Mouse (Mus musculus) hindbrain, embryonic 12.5 days (tissue): ENCODE measurements around the gene Lrrk1. TPM values are rescaled to one million over a fixed set of nuclear protein-coding genes. Genes with fewer than 3 reads are reported as not detected.
"Not testable (repeated sequence)": the region's sequence is repeated elsewhere in the genome, so short reads cannot be mapped to it uniquely, and the experiment has no call there.

Experiments
- ATAC-seq: fragments of 200-750 bp; cut with Nextera tagmentation; 2 replicates; pipeline ENCODE4 v1.8.0; 2017; ENCODE audit warnings: moderate TSS enrichment; ENCODE audit not compliant: low FRiP score
- H3K27ac ChIP-seq: fragments of 300-500 bp; sonication (generic); 2 replicates; pipeline ENCODE4 v1.5.1; 2016; ENCODE audit warnings: mild to moderate bottlenecking
- H3K27me3 ChIP-seq: fragments of 300-500 bp; sonication (generic); 2 replicates; pipeline ENCODE4 v1.6.1; 2016; ENCODE audit warnings: mild to moderate bottlenecking
- H3K36me3 ChIP-seq: fragments of 300-500 bp; sonication (generic); 2 replicates; pipeline ENCODE4 v1.6.1; 2016; ENCODE audit warnings: mild to moderate bottlenecking
- H3K4me1 ChIP-seq: fragments of 300-500 bp; sonication (generic); 2 replicates; pipeline ENCODE4 v1.6.1; 2016
- H3K4me2 ChIP-seq: fragments of 300-500 bp; sonication (generic); replicated peaks from 2 replicates; pipeline ENCODE4 v1.6.1; 2016; ENCODE audit warnings: mild to moderate bottlenecking
- H3K4me3 ChIP-seq: fragments of 300-500 bp; sonication (generic); 2 replicates; pipeline ENCODE4 v1.5.1; 2016; ENCODE audit warnings: mild to moderate bottlenecking
- H3K9ac ChIP-seq: fragments of 300-500 bp; sonication (generic); 2 replicates; pipeline ENCODE4 v1.6.1; 2016; ENCODE audit warnings: mild to moderate bottlenecking, moderate library complexity
- H3K9me3 ChIP-seq: fragments of 300-500 bp; sonication (generic); replicated peaks from 2 replicates; pipeline ENCODE4 v1.6.1; 2016; ENCODE audit warnings: mild to moderate bottlenecking
- WGBS: fragments of 180-500 bp; shearing (Covaris S2); methylation state at CpG from one replicate; pipeline ENCODE4 v1.1.7; 2016; 5-methylcytosine and 5-hydroxymethylcytosine counted together
- polyA plus RNA-seq: library from polyadenylated mRNA; unstranded; fragments of >200 nt; fragmentation: Nextera tagmentation; extraction: Ambion mirVana; gene quantifications from 2 replicates; pipeline ENCODE4 v1.2.1, GENCODE M21; 2016

Gene Lrrk1
- polyA plus RNA-seq, 1 experiment from 2014 or later: 7.2 TPM

DNA sequence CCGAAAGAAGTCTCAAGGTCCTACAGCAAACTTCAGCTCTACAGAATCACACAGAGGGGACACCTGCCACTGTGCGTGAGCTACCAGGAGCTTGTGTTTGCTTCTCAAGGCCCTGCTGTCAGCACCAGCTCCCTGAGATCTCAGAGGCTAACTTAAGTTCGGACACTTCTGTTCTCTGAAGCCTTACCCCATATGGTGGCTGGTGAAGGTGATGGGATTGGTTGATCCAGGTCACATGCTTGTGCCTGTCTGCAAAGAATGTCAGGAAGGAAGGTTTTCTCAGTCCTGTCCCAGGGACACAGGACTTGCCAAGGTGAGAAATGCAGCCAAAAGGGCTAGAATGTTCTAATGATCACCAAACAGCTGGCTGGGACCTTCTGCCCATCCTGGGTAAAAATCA, 187.8 kb downstream of the Lrrk1 start:
- Histone ChIP-seq H3K4me3 (no peak overlapping the region), H3K27me3 (no peaks in the 10 kb centered on the region), H3K4me2 (no peak overlapping the region), H3K4me1 (peaks cover 17% of the 10 kb centered on the region), H3K9ac (no peak overlapping the region), H3K27ac (no peak overlapping the region), H3K9me3 (no peaks in the 10 kb centered on the region), H3K36me3 (no peaks in the 10 kb centered on the region)
- WGBS: 82% methylated on average over 3 of the region's 3 CpGs
- ATAC-seq: no peak

DNA sequence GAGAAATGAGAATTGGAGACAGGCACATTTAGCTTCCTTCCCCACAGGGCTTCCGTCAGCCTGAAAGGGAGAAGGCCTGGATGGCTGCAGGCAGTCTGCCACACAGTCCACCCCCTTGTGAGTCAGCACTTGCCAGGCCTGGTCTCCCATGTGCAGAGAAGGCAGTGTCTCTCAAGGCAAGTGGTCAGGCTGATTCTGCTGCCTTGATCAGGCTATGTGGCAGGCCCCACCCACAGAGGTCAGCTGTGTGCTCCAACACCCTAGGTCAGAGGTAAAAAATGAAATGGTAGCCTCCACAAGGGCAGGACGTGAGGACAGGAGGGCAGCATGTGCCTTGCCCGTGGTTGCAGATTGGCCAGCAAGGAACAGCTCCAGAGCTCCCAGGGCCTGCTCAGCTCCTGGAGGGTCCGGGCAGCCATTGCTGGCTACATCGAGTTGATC, 188.7 kb downstream of the Lrrk1 start:
- peak overlapping the region; percentile 66 for H3K27ac ChIP-seq
- no peaks in the 10 kb centered on the region for H3K36me3 ChIP-seq
- 0 out of 2 replicates have a peak, but pooled peaks have one; percentile 38 for ATAC-seq
- H3K4me3 ChIP-seq: no peak overlapping the region
- H3K4me2 ChIP-seq: no peak overlapping the region
- H3K9me3 ChIP-seq: no peaks in the 10 kb centered on the region
- no peaks in the 10 kb centered on the region for H3K27me3 ChIP-seq
- 63% methylated on average over 5 of the region's 5 CpGs for WGBS
- H3K4me1 ChIP-seq: peaks cover 17% of the 10 kb centered on the region
- H3K9ac ChIP-seq: no peak overlapping the region

DNA sequence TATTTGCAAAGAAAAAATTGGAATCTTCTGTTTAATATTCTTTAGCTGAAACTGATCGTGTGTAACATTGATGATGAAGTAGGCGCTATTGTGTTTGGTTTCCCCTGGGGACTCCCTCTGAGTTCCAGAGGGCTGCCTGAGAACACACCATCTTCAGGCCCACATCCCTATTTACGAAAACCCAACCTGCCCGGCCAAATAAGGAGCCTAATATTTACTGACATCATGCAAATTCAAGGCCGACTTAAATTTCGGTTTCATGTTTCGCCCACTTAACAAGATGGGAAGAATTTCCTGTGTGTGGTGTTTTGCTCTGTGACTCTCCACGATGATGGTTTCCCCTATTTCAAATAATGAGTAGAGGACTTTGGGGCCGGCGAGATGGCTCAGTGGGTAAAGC, 189.7 kb downstream of the Lrrk1 start:
- Histone ChIP-seq H3K36me3 (no peaks in the 10 kb centered on the region), H3K4me2 (no peak overlapping the region), H3K27ac (peak overlapping the region; percentile 66), H3K4me3 (no peak overlapping the region), H3K9me3 (no peaks in the 10 kb centered on the region), H3K27me3 (no peaks in the 10 kb centered on the region), H3K9ac (no peak overlapping the region), H3K4me1 (peaks cover 17% of the 10 kb centered on the region)
- no peak for ATAC-seq
- WGBS: 86% methylated on average over 10 of the region's 10 CpGs

DNA sequence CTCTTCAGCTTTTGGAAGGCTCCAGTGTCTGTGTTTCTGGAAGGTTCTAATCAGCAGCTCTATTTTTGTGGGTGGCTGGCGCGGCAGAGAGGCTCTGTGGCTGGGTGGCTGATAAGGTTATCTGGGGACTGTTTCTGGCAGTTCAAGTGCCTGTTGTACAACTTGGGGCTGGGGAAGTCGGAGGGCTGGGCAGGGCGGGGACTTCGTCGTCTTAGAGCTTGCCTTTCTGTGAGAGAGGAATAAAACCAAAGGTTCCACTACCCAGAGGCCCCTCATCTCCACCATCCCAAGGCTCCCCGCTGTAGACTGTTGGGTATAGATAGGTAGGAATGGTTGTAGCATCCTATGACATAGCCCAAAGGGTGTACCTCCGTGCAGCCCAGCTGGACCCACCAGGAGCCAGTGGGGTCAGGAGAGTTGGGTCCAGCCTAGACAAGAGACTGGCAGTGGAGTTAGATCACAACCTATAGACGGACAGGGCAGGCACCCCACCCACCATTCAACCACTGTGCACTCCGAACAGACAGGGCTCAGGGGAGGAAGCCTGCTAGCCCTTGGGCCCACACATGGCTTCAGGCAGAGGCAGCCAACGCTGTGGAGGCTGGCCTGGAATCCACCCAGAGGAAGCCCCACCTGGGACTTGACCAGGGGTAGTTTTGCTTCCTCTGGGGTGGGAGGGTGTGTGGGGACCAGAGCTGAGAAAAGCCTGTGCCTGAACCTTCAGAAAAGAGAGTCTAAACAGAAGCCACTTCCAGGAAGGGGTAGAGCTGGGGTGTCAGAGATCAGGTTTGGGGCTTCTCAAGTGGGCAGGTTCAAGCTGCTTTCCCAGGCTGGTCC, 191.3 kb downstream of the Lrrk1 start:
- H3K4me1 ChIP-seq: peaks cover 17% of the 10 kb centered on the region
- H3K27me3 ChIP-seq: no peaks in the 10 kb centered on the region
- 84% methylated on average over 11 of the region's 11 CpGs for WGBS
- no peaks in the 10 kb centered on the region for H3K36me3 ChIP-seq
- H3K9ac ChIP-seq: no peak overlapping the region
- ATAC-seq: no peak
- H3K4me2 ChIP-seq: no peak overlapping the region
- H3K4me3 ChIP-seq: no peak overlapping the region
- H3K27ac ChIP-seq: no peak overlapping the region
- no peaks in the 10 kb centered on the region for H3K9me3 ChIP-seq

DNA sequence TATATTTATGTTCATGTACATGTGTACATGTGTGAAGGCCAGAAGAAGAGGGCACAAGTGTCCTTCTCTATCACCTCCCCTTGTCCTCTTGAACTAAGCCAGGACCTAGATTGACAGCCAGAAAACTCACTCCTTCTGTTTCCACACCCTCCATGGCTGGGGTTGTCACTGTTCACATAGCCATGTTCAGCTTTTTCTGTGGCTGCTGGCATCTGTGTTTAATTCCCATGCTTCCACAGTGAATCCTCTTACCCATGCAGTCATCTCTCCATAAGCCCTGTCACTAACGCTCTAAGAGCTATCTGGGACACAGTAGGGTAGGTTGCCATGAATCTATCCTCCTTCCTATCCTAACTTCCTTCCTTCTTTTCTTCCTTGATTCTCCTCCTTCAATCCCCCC, 192.3 kb downstream of the Lrrk1 start:
- 83% methylated on average over 1 of the region's 1 CpGs for WGBS
- H3K4me3 ChIP-seq: no peak overlapping the region
- peaks cover 13% of the 10 kb centered on the region for H3K4me1 ChIP-seq
- no peaks in the 10 kb centered on the region for H3K36me3 ChIP-seq
- H3K9me3 ChIP-seq: no peaks in the 10 kb centered on the region
- ATAC-seq: no peak
- H3K9ac ChIP-seq: no peak overlapping the region
- no peak overlapping the region for H3K4me2 ChIP-seq
- H3K27ac ChIP-seq: no peak overlapping the region
- no peaks in the 10 kb centered on the region for H3K27me3 ChIP-seq

DNA sequence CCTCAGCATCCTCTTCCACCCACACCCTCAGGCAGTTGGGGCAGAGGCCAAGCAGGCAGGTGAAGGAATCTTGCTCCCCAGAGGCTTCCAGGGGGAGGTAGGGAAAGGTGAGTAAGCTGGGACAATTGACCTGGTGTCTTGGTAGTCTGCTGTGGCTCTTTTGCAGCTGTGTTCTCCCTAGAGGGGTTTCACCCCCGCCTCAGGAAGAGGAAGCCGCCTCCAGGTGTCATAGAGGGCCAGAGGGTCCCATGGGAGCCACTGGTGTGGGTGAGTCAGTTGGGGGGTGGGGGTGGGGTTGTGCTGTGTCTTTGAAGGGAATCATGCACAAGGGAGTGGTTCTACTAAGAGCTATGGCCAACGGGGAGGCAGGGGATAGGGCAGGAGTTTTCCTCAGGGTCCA, 193.6 kb downstream of the Lrrk1 start:
- no peak for ATAC-seq
- H3K27ac ChIP-seq: no peak overlapping the region

DNA sequence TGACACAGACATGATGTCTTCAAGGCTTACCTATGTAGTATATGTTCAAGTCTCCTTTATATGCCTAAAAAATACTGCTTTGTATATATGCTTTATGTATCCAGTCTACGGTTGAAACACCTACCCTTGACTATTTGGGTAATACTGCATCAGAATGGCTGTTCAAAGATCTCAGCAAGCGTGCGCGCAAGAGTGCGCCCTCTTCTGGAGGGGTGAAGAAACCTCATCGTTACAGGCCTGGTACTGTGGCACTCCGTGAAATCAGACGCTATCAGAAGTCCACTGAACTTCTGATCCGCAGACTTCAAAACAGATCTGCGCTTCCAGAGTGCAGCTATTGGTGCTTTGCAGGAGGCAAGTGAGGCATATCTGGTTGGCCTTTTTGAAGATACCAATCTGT, 197.8 kb downstream of the Lrrk1 start:
- H3K4me3 ChIP-seq, H3K27ac ChIP-seq, H3K4me1 ChIP-seq, H3K9me3 ChIP-seq, H3K36me3 ChIP-seq, H3K9ac ChIP-seq, H3K4me2 ChIP-seq, ATAC-seq, H3K27me3 ChIP-seq: not testable (repeated sequence)
- 87% methylated on average over 10 of the region's 10 CpGs for WGBS

More for the DNA sequence above, 193.6 kb downstream of the Lrrk1 start:
- Histone ChIP-seq H3K9ac (no peak overlapping the region), H3K36me3 (no peaks in the 10 kb centered on the region), H3K4me2 (no peak overlapping the region), H3K4me3 (no peak overlapping the region), H3K27me3 (no peaks in the 10 kb centered on the region), H3K4me1 (peaks cover 7% of the 10 kb centered on the region; the same call in 1 of the 2 replicates), H3K9me3 (no peaks in the 10 kb centered on the region)
- WGBS: 78% methylated on average over 3 of the region's 3 CpGs

DNA sequence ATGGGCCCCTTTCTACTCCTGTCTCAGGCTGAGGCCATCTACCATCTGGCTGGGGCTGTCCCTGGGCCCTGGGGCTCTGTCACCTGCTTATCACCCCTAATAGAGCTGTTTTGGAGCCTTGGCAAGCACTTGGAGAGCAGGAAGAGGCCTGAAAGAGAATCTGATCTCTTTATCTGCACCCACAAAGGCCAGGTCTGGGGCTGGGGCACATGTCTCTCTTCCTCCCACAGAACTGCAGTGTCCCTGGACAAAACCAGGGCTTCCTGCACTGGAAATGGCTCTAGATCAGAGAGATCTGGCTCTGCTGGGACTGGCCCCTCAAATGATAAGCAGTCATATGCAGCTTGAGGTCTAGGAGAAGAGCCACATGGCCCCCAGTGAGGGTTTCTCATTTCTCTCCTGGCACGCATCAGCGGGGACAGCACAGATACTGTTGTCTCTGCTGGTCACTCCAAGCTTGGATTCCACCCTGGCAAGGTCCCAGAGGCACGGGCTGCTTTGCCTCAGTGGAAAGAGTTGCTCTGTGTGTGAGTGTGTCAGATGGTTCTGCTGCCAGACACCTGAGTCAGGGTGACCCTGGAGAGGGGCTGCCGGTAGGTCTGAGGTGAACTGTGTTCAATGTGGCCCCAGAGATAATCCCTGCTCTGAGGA, 200.4 kb downstream of the Lrrk1 start:
- Histone ChIP-seq H3K4me1 (0 out of 2 replicates have a peak, but pooled peaks cover 5% of the 10 kb centered on the region), H3K9ac (no peak overlapping the region), H3K27me3 (no peaks in the 10 kb centered on the region), H3K27ac (no peak overlapping the region), H3K4me2 (no peak overlapping the region), H3K4me3 (no peak overlapping the region), H3K36me3 (no peaks in the 10 kb centered on the region), H3K9me3 (no peaks in the 10 kb centered on the region)
- no peak for ATAC-seq
- WGBS: 91% methylated on average over 4 of the region's 4 CpGs

DNA sequence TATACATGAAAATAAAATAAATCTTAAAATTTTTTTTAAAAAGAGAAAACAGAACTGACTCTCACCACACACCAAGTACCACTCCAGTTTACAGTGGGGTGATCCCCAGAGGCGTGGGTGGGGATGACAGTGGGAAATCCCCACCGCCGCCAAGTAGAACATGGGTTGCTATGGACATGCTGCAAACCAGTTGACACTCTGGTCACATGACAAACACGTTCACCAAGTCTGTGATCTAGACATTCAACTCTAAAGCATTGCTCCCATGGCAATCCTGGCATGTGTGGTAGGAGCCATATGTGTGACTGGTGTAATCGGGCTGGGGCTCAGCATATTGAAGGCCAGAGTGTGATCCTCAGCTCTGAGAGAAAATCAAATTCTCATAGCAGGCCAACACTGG, 202.8 kb downstream of the Lrrk1 start:
- H3K4me2 ChIP-seq: no peak overlapping the region

DNA sequence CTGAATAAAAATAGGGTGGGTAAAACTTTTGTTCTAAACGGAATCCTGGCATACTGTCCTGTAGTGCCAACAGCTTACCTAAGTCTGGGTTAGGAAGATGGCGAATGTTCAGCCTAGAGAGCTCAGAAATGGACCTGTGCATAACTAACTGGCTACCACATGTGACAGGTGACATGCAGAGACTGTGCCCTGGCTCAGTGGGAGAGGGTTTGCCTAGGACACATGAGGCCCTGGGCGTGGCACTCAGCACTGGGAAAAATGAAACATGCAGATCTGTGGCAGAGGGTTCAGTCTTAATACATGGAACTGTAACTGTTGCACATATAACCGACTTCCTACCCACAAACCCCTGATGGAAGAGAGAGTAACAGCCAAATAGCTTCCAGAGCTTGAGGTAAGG, 204.1 kb downstream of the Lrrk1 start:
- Histone ChIP-seq H3K4me3 (no peak overlapping the region), H3K27ac (no peak overlapping the region), H3K36me3 (no peaks in the 10 kb centered on the region), H3K27me3 (no peaks in the 10 kb centered on the region), H3K4me1 (peaks cover 8% of the 10 kb centered on the region; the same call in 1 of the 2 replicates), H3K4me2 (no peak overlapping the region), H3K9ac (no peak overlapping the region), H3K9me3 (no peaks in the 10 kb centered on the region)
- 83% methylated on average over 4 of the region's 4 CpGs for WGBS
- no peak for ATAC-seq

More for the DNA sequence above, 202.8 kb downstream of the Lrrk1 start:
- H3K9ac ChIP-seq: no peak overlapping the region
- 0 out of 2 replicates have a peak, but pooled peaks cover 5% of the 10 kb centered on the region for H3K4me1 ChIP-seq
- WGBS: 88% methylated on average over 5 of the region's 5 CpGs
- no peak for ATAC-seq
- no peak overlapping the region for H3K4me3 ChIP-seq
- no peaks in the 10 kb centered on the region for H3K36me3 ChIP-seq
- no peaks in the 10 kb centered on the region for H3K27me3 ChIP-seq
- no peaks in the 10 kb centered on the region for H3K9me3 ChIP-seq
- H3K27ac ChIP-seq: no peak overlapping the region

DNA sequence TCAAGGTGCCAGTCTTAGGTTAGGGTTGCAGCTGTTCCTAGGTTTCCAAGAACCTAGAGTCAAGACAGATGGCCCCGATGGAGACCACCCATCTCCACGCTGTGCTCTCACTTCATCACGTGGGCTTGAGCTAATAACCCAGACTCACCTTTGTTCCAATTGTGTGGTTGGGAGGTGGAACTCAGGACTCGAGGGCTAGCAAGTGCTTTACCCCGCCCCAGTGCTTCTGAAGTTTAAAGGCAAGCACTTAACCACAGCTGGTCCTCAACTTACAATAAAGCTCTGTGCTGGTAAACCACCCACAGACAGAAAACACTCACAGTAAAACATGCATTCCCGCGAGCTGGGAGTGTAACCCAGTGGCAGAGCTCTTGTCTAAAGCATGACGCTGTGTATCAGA, 204.7 kb downstream of the Lrrk1 start:
- H3K4me2 ChIP-seq: no peak overlapping the region
- no peak overlapping the region for H3K4me3 ChIP-seq
- no peak overlapping the region for H3K27ac ChIP-seq
- H3K9ac ChIP-seq: no peak overlapping the region
- H3K27me3 ChIP-seq: no peaks in the 10 kb centered on the region
- 78% methylated on average over 8 of the region's 8 CpGs for WGBS
- no peak for ATAC-seq
- no peaks in the 10 kb centered on the region for H3K9me3 ChIP-seq
- H3K4me1 ChIP-seq: peaks cover 10% of the 10 kb centered on the region; the same call in 1 of the 2 replicates
- H3K36me3 ChIP-seq: no peaks in the 10 kb centered on the region

DNA sequence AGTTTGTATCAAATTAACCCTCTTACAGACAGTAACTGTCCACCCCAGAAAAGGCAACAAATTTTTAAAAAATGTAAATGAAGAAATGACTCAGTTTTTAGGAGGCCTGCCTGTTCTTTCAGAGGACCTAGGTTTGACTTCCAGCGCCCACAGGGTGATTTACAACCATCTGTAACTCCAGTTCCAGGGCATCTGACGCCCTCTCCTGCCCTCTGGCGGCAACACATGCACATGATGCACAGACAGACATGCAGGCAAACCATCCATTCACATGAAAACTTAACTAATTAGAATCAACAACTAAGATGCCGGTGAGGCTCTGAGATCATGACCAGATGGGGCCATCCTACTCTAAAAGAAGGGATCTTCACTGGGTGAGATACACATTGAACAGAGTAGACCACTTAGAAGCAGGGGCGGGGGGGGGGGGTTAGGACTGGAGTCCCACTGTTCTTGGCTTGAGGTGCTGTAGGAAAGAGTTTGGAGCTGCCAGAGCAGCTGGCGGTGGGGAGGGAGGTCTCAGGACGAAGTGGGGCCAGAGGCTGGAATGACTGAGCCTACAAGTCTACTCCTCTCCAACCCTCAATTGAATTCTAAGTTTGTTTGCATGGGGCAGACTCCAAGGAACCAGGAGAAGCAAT, 206.0 kb downstream of the Lrrk1 start:
- Histone ChIP-seq H3K27me3 (no peaks in the 10 kb centered on the region), H3K27ac (no peak overlapping the region), H3K4me2 (no peak overlapping the region), H3K9me3 (no peaks in the 10 kb centered on the region), H3K4me1 (peaks cover 5% of the 10 kb centered on the region; the same call in 1 of the 2 replicates), H3K36me3 (no peaks in the 10 kb centered on the region), H3K9ac (no peak overlapping the region), H3K4me3 (no peak overlapping the region)
- no peak for ATAC-seq
- 84% methylated on average over 7 of the region's 7 CpGs for WGBS
